Mouse (Mus musculus): ENCODE data around the gene Ror2.

DNA sequence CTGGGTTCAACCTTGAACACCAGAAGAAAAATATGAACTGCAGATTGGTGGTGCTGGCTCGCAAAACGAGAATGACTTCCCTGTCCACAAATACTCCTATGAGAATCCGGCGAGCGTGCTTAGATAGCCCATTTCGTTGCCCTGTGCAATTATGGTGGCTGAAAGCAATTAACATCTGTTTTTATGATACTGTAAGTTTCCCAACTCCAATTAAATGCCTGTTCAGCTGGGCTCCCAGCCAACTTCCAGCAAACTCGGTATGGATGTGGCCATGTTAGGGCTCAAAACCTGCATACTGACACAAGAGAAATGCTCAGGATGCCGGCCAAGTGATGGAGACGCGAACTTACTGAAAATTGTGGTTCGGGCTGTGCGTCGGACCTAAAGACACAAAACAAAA, 155.4 kb downstream of the Ror2 start:
- TF ChIP-seq POLR2A (IDR thresholded peaks at IDR 0.05; ENCODE audit: control insufficient read depth, low read depth, low read length) = no peak
- TF ChIP-seq CTCF (IDR thresholded peaks at IDR 0.05; ENCODE audit: control insufficient read depth, insufficient read depth, insufficient replicate concordance, low read depth, low read length) = no peak
